Mouse (Mus musculus): ENCODE results near the gene Fam189a1.

GRCm38 (mm10) chr7:65076134-65076533 lies 80.2 kb downstream of the Fam189a1 start:
- TF ChIP-seq EP300 (IDR thresholded peaks at IDR 0.05; ENCODE audit: insufficient read depth, low read depth, low read length) (no peak), CTCF (IDR thresholded peaks at IDR 0.05; ENCODE audit: low read depth, low read length) (no peak)

All from ES-Bruce4 (cell line).